Mouse (Mus musculus) spleen, postnatal 36 days (tissue): ENCODE results near the gene Mgat4a.

Experiments used
- DNase-seq, 2 experiments: peaks; one replicate each; pipeline ENCODE4 v3.0.0; 2022; ENCODE audit warnings: low spot score in 2 of 2, mixed read lengths in 1 of 2

Mgat4a gene

GRCm38 (mm10) chr1:37466322-37466995, 74.4 kb downstream of the Mgat4a start:
- DNase-seq, result no peak

- no peak for DNase-seq
These were observed 75.9 kb downstream of the Mgat4a start for GRCm38 (mm10) chr1:37464878-37465452.

- no peak for DNase-seq
These were observed 83.3 kb downstream of the Mgat4a start for GRCm38 (mm10) chr1:37457546-37457945.

DNA sequence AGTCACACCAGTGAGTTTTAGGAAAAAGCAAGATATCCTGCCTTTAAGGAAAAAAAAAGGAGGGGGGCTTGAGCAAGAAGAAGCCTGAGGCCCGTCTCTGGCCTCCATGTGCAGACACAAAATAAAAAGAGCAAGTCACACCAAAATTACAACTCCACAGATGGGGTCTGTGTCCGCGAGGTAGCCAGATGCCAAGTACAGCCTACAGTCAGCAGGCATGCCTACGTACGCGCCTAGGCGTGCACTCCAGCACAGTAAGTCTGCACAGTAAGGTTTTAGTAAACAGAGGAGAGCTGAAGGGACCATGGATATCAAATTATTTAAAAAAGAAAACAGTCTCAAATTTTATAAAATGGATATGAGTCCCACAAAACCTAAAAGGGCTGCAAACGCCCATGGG, 89.5 kb downstream of the Mgat4a start:
- no peak for DNase-seq

DNA sequence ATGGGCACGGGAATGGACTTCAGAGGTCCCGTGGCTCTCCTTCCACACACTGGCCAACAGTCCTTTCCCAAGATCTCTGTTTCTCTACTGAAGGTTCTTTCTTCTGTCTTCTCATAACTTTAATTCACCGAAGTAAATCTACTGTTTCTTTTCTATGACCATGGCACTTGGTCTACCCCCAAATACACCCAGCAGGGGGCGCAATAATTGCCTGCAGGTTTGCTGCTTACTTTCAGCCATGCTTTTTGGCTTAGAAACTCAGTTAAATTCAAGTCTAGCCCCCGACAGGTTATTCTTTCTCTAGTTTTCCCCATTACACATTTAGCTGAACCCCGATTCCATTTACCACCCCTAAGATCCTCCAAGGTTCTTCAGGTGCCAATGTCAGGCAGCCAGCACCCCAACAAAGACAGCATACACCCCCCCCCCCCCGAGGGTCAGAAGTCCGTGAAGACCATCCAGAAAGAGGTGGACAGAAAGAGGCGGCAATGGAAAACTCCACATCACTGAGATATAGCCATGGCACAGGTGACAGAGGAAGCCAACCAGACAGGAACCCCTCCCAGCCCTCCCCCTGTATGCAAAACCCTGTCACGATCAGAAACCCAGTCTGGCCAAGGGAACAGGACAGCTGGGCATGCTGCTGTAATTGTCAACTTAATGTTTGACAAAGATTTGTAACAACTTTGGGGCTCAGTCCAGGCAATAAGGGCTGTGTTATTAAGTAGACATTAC, 92.3 kb downstream of the Mgat4a start:
- peak; percentile 50 to 58 for DNase-seq

- no peak for DNase-seq
These were observed 97.7 kb downstream of the Mgat4a start for GRCm38 (mm10) chr1:37442848-37443835.

- peak in 1 of 2 experiments; percentile 8 for DNase-seq
These were observed 104.4 kb downstream of the Mgat4a start for GRCm38 (mm10) chr1:37436419-37436818.

DNA sequence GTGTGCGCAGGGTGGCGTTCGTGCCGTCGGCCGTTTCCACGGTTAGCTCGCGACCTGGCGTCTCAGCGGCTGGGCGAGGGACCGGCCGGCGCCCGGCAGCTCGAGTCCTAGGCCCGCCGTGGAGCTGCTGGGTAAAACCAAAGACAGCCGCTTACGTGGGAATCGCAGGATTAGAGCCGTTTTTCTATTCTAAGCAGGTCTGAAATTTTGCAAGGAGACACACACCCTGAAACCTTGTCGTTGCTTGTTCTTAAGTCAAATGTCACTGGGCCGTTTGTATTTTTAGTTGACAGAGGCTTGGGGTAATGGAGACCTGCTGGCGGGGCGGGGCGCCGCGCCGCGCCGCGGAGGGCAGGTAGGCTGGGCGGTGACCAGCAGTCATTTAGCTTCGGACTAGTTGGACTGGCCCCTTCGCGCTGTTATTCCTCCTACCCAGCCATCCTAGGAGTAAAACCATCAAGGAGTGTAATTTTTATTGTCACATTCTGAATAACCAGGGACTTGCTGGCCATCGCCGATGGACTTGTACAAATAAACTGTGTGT, 110.4 kb downstream of the Mgat4a start:
- peak in 1 of 2 experiments; percentile 23 for DNase-seq

DNA sequence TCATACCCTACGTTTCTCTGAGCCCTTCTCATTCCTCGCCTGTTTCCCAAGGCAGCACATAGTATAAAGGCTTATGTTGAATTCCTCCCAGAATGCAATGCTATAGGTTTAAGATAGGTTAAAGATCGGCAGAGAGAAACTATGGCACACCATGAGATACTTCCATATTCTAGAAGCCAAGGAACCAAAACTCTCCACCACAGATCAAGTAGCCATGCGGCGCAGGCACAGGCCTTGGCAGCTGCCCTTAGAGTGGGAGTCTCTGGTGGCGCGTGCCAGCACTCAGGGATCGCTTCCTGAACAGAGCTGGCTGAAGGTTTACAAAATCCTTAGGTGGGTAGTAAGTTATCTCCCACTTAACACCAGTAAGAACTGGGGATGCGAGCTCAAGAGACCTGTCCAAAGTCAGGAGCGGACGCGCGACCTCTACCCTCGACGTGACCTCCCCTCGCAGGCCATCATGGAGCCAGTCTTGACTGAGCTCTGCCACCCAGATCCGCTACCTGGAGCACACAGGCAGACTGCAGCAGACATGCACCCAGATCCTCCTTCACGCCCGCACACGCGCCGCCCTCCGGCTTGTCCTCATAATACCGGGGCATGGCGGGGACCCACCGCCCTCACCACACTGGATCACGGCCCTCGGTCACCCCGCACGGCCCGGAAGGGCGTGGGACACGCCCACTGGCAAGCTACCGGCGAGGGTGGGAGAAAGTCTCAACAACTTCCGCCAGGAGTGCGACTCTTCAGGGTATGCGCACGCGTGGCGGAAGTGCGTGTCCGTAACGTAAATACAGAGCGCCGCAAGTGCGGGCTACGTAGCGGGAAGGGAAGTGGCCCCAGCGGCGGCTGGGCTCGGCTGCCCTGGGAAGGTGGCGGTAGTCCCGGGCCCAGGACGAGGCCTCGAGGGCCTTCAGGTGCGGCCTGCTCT, 111.2 kb downstream of the Mgat4a start, which contains the start of the genes Coa5 and Unc50:
Gene Coa5, minus strand, starts transcription at position 738 of the 931 bp plus-strand sequence.
Gene Unc50, plus strand, starts transcription at position 774 of the 931 bp plus-strand sequence.
- peak; percentile 95 to 96 for DNase-seq

GRCm38 (mm10) chr1:37428911-37429310, 111.9 kb downstream of the Mgat4a start:
- no peak for DNase-seq

- no peak for DNase-seq
These were observed 113.5 kb downstream of the Mgat4a start for GRCm38 (mm10) chr1:37427144-37427875.

GRCm38 (mm10) chr1:37419420-37419819, 121.4 kb downstream of the Mgat4a start:
- DNase-seq, result peak; percentile 48 to 51

GRCm38 (mm10) chr1:37415394-37415793, 125.4 kb downstream of the Mgat4a start:
- no peak for DNase-seq

DNA sequence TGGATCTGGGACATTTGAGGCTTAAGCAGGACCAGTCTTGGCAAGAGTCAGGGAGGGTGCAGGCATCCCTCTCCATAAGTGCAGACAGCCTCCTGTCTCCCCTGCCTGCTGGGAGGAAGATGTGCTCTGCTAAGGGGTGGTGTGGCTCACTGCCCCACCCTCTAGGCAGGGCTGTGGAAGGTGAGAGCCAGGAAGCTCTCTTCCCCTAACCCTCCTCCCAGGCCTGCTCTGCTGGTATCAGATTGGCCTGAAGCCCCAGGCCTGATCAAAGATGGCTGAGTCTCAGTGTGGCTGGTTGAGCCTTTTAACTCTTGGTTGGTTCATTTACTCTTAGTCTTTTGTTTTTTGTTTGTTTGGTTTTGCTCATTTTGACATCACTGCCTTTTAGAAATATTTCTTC, 131.2 kb downstream of the Mgat4a start:
- DNase-seq, result no peak

- DNase-seq, result no peak
These were observed 132.1 kb downstream of the Mgat4a start for GRCm38 (mm10) chr1:37408678-37409077.

DNA sequence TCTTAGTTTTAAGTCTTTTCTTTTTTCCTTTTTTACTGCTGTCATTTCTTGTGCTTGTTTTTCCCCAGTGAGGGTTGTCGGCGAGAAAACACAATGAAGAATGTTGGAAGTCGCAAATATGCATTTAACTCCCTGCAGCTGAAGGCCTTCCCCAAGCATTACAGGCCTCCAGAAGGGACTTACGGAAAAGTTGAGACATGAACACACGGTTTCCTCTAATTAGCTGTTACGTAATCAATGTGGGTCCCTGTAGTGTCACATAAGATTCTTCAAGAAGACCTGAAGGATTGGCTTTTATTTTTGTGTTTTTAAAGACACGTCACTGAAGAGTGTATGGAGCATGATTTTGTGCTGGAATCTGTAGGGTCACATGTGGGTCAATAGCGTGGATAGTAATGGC, 132.8 kb downstream of the Mgat4a start:
- no peak for DNase-seq

- DNase-seq, result no peak
These were observed 133.6 kb downstream of the Mgat4a start for GRCm38 (mm10) chr1:37407228-37407627.

DNA sequence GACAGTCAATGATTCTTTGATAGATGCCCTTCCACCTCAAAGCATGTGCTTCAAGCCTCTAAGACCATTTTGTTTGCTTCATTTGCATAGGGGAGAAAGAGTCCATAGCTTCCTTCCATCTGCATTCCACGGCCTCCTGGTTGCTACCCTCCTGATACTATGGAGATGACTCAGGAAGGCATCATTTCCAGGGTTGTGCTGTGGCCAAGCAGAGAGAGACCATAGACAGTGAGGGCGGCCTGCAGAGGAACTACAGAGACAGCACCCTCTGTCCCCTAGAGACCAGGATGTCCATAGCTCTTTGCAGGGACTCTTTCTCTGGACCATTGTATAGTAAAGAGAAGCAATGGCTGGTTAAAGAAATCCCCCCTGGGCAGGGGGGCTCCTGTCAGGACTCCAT, 135.7 kb downstream of the Mgat4a start:
- no peak for DNase-seq

DNA sequence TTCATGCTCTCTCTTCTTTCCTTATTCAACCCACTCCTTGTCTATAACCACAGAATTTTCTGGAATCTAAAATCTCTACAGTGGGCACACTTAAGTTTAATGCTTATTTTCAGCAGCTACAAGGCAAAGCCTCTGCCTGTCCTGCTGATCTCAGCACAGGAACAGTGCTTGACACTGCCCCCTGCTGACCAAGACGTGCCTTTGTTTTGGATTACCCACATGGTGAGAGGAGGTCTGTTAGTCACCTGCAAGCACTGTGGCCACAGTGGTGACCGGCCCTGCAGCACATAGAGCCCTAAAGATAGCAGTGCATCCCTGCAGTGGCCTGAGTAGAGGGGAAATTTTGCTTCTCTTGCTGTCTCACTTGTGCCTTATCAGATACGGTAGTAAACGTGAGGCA, 139.1 kb downstream of the Mgat4a start:
- peak; percentile 40 to 46 for DNase-seq
